Mouse (Mus musculus) natural killer cell, adult 2 months (primary cell): ENCODE results near the gene Hist1h1d.

Experiments used
- DNase-seq, 2 experiments: peaks; one replicate each; pipeline ENCODE4 v3.0.0; 2022; ENCODE audit warnings: low spot score in 2 of 2

The Hist1h1d gene

DNA sequence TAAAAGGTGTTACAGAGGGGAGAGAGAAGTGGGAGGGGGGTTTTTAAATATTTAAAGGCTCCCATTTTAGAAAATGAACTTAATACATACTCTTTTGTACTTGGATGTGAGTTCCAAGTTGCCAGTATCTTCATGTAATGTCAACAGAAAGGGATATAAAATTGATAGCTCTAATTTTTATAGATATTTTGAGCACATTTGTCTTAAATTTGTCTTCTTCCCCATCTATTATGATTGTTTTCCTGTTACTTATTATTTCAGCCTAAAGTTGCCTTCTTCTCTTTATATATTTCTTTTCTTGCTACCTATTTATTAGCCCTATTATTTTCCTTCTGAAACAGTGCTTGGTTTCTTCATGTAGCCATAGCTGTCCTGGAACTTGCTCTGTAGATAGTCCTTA, at the start of gene Hist1h1d:
Gene Hist1h1d (plus strand): TSS at position 301 of the 400 bp plus-strand sequence.
- no peak for DNase-seq

- DNase-seq = peak; percentile 42 to 59
These were observed 49.3 kb upstream of the Hist1h1d start for GRCm38 (mm10) chr13:23503797-23504196.

- no peak for DNase-seq
These were observed 47.3 kb upstream of the Hist1h1d start for GRCm38 (mm10) chr13:23505662-23506345.

- peak; percentile 52 to 64 for DNase-seq
These were observed 46.7 kb upstream of the Hist1h1d start for GRCm38 (mm10) chr13:23506351-23506750.

DNA sequence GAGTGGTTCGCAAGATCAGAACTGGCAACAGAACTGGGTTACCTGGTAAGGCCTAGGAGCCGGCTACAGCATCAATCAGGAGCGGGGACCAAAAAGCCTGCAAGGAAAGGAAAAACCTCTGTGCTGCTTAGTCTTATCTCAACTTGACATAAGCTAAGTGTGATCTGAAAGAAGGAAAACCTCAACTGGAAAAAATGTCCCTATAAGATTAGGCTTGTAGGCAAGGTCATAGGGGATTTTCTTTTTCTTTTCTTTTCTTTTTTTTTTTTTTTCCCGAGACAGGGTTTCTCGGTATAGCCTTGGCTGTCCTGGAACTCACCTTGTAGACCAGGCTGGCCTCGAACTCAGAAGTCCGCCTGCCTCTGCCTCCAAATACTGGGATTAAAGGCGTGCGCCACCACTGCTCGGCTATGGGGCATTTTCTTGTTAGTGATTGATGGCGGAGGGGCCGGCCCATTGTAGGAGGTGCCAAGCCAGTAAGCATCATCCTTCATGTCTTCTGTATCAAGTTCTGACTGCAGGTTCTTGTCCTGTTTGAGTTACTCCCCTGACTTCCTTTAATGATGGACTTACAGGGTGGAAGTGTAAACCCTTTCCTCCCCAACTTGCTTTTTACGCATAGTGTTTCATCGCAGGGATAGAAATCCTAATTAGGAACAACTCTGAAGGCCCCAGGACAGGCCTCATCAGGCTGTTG, 46.1 kb upstream of the Hist1h1d start:
- DNase-seq = no peak

DNA sequence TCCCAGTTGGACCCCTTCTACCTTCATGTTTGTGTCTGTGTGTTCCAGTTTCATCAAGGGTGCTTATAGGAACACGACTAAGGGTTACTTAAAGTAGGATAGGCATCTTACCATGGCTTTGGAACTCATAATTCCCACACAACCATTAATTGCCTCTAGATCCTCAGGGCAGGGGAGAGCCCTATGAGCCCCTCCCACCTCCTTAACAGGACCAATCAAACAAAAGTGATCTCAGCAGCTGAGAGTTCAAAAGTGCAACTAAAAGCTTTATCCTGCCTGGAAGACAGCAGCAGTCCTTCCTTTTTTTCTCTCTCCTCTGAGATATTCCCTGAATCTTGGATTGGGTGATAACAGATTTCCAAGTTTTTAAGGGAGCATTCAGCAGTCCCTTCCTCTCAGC, 42.9 kb upstream of the Hist1h1d start:
- no peak for DNase-seq

DNA sequence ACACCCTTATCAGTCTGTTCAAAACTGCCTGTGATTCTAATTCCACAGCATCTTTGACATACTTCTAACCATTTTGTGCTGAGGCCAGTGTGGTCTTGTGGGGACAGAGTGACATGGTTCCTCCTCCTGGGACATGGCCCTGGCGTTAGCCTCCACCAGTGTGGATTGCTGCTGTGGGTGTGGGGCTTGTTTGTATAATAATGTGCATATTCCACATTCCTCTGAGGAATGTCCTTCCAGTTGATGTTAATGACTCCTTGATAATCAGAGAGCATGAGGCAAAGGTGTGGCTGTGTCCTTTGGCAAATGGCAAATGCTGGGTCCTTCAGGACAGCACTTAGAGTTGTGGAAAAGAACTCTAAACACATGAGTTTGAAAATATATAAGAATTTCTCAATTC, 39.5 kb upstream of the Hist1h1d start:
- no peak for DNase-seq

DNA sequence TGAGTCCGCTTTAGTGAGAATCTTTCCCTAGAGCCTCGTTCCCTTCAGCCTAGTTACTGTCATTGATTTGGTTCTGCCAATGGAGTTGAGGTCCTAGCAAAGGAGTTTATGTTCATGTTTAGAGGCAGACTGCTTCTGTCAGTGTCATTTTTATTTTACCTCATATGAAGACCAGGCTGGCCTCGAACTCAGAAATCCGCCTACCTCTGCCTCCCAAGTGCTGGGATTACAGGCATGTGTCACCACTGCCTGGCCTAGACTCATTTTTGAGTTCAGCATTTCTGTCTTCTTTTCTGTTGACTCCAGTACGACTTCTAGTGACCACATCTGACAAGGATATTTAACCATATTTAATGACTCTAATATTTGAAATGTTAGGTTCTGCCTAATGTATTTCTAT, 37.8 kb upstream of the Hist1h1d start:
- DNase-seq = no peak

DNA sequence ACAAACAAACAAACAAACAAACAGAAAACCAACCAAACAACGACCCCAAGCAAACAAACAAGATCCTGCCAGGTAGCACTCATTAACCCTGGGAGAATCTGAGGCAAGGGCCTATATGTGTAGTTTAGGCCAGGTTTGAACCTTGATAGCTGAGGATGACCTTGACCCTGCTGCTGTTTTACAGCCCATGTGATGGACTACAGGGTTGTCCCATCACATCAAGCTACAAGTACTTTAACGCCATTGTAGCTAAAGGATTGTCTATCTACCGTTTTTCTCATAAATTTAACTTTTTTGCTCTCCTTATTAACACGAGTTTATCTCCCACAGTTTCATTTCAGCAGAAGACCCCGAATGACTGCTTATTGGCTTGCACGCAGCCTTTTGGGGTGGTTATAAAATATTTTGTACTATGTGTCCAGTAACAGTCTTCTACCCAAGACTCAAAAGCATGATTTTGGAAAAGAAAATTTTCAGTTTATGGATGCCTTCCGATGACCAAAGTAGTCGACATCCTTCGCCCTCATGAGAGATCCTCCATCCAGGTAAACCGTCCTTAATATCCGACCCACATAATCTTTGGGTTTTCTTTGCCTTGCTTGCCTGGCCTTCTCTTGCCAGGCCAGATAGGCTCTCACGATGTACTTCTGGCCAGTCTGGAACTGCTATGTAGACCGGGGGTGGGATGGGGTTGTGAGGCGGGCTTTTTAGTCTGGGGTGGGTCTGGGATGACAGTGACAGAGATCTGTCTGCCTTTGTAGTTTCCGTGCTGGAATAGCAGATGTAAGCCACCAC, 37.0 kb upstream of the Hist1h1d start:
- DNase-seq = no peak

DNA sequence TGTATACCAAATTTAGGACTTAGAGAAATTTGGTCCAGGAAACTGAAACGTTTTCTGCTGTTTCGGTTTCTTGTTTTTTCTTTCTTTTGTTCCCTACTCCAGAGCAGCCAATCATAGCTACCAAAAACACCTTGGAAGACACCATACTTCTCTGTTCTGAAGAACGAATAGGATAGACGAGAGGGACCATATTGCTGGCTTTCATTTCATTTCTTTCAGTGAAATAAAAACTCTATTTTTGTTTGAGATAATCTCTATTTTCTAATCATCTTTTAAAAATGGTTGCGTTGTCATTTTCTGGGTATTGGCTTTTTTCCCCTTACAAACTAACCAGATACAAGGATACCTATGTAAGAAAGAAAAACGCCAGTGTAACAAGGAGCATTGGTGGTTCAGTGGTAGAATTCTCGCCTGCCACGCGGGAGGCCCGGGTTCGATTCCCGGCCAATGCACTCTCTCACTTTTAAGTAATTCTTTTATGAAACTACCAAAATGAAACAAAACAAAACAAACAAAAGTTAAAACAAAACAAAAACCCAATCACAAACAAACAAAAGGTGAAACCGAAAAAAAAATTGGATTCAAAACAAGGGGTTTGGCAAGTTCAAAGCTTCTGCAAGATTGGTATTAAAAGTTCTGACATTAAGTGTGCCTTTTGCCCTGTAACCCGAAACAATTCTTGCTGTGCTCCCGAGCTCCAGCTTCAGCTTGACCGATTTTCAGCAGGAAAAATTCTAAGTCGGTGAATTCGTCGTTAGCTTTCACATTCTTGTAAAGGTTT, 36.0 kb upstream of the Hist1h1d start:
- DNase-seq = peak; percentile 75 to 82

- peak; percentile 94 for DNase-seq
These were observed 35.3 kb upstream of the Hist1h1d start for GRCm38 (mm10) chr13:23517603-23518294.

DNA sequence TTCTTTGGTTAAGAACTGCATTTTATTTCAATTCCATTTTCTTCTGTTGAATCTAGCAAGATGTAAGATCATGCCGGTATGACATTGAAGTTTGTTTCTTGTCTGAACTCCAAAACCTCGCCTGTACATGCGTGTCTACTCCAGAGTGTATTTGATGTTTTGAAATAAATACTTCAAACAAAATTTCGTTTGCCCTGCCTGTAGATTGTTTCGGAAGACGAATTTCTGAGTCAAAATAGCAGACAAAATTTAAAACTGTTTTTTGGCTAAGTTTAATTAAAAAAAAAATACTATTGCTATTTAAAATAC, 34.8 kb upstream of the Hist1h1d start:
- no peak for DNase-seq

DNA sequence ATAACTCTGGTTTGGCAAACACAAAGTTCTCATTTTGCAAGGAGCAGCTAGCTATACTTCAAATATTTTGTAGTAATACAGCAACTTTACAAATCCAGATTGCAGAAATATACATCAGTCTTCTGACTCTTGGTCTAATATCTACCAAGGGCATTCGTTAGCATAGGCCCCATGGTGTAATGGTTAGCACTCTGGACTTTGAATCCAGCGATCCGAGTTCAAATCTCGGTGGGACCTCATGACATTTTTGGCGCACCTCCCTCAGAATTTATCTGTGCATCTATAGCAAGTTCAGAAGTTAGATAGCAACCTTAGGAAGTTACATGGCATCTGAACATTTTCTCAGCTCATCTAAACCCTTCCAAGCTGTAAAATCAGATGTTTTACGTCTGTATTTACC, 34.2 kb upstream of the Hist1h1d start:
- DNase-seq = peak; percentile 90

- DNase-seq = peak; percentile 83 to 84
These were observed 33.6 kb upstream of the Hist1h1d start for GRCm38 (mm10) chr13:23519416-23519815.

DNA sequence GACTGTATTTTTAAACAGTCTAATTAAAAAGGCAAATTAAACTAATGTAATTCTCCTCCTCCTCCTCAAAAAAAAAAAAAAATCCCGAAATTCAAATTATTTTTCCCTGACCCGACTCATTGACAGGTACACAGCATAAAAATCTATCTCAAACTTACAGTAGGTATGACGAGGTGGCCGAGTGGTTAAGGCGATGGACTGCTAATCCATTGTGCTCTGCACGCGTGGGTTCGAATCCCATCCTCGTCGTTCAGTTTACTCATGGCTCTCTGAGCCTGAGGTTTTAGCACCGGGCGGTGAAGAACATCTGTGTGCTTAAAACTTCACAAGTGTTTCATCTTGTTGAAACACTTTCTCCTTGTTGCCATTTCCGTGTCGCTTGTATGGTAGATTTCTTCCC, 31.4 kb upstream of the Hist1h1d start:
- DNase-seq = peak; percentile 83 to 87

- no peak for DNase-seq
These were observed 29.1 kb upstream of the Hist1h1d start for GRCm38 (mm10) chr13:23523976-23524375.

GRCm38 (mm10) chr13:23524654-23525053, 28.4 kb upstream of the Hist1h1d start:
- peak; percentile 71 to 80 for DNase-seq

GRCm38 (mm10) chr13:23525901-23526300, 27.2 kb upstream of the Hist1h1d start:
- DNase-seq = no peak

DNA sequence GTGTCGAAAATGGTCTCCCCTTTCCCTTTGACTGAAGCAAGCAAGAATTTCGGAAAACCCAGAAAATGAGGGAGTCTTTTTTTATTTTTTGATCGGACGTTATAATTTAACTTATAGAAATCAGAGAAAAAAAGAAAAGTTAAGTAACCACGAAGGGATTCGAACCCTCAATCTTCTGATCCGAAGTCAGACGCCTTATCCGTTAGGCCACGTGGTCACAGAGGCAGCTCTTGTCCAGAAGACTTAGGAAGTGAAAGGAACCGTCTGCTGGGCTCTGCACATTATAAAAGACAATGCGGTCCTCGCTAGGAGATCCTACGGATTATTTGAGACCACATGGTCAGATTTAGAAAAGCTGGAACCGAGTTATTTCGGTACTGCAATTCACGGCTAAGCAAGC, 26.8 kb upstream of the Hist1h1d start:
- peak; percentile 89 for DNase-seq

DNA sequence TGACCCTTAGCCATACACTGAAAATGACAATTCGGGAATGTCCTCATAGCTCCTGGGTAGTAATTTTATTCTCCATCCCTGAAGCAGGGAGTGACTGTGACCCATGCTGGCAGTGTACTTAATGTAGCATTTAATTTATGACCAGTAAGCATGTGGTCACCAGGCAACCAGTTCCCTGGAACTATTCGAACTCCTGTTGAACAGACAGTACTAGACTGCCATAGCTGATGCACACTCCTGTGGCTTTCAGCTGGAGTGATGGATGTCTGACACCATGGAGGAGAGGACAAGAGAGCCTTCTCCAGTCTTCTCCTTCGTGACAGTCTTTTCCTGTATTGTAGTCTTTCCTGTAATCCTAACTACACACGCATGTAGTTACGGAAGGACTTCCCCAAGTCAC, 24.1 kb upstream of the Hist1h1d start:
- no peak for DNase-seq

DNA sequence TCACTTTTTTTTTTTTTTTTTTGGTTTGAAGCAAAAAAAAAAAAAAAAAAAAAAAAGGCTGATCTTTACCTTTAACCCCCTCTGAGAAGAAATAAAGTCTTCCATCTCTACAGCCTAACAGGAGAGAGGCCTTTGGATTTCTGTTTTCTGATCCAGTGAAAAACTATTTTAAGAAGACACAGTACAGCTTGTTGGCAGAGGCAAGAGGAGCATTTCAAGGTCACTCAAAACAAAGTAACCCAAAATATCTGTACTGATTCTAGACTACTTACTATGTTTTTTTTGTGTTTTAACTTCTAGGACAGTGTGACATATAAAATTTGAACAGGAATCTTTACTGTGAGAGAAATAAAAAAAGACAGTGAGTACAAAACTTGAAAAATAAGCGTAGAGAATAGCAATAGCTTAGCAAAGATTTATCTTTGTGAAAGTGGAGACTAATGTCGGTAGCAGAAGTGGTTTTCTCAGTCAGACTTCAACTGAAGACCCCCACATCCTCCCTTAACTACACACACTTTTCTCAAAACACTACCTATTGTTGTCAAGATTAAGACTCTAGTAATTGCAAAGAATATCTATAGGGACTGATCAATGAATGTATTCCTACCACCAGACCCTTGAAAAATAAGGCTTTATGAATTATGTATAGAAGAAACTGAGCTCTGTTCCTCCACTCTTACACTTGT, 23.4 kb upstream of the Hist1h1d start:
- DNase-seq = no peak
